Mouse (Mus musculus) urinary bladder, adult 2 months (tissue): Measurements from ENCODE around the gene Gm49339. TPM values are rescaled to one million over a fixed set of nuclear protein-coding genes. Genes with fewer than 3 reads are reported as not detected.
"Not testable (repeated sequence)": the region's sequence is repeated elsewhere in the genome, so short reads cannot be mapped to it uniquely, and the experiment has no call there.

ENCODE experiments used
- DNase-seq: peaks from one replicate; pipeline ENCODE4 v3.0.0; 2022; ENCODE audit warnings: low spot score
- polyA plus RNA-seq: library from polyadenylated mRNA; depleted of rRNA; stranded (reverse); fragments of >200 nt; gene quantifications from 2 replicates; pipeline ENCODE4 v1.2.3, GENCODE M21; 2012; rRNA removed

Gene Gm49339
- 5.4 and 8.1 TPM in 2 replicates for polyA plus RNA-seq

GRCm38 (mm10) chr10:51480397-51480796 lies at the start of gene Gm49339, which contains the start of gene Lilr4b:
Gene Gm49339, plus strand, starts transcription at chr10:51480612.
Gene Lilr4b, plus strand, starts transcription at chr10:51480632.
- DNase-seq: not testable (repeated sequence)

- no peak for DNase-seq
Measured at GRCm38 (mm10) chr10:51432940-51433339, 47.5 kb upstream of the Gm49339 start.

GRCm38 (mm10) chr10:51435684-51436083 lies 44.7 kb upstream of the Gm49339 start:
- no peak for DNase-seq

GRCm38 (mm10) chr10:51451610-51452009 lies 28.8 kb upstream of the Gm49339 start:
- DNase-seq: no peak

- no peak for DNase-seq
Measured at GRCm38 (mm10) chr10:51453616-51454298, 26.7 kb upstream of the Gm49339 start.

GRCm38 (mm10) chr10:51454365-51454764 lies 26.0 kb upstream of the Gm49339 start:
- DNase-seq: no peak

- DNase-seq: no peak
Measured at GRCm38 (mm10) chr10:51455762-51456161, 24.6 kb upstream of the Gm49339 start.

- DNase-seq: no peak
Measured at GRCm38 (mm10) chr10:51456369-51456768, 24.0 kb upstream of the Gm49339 start.

- not testable (repeated sequence) for DNase-seq
Measured at GRCm38 (mm10) chr10:51463800-51464199, 16.6 kb upstream of the Gm49339 start.

GRCm38 (mm10) chr10:51490691-51491090 lies 10.3 kb downstream of the Gm49339 start, which contains the start of gene Lilrb4a:
Gene Lilrb4a, plus strand, starts transcription at chr10:51490956.
- DNase-seq: not testable (repeated sequence)

GRCm38 (mm10) chr10:51520021-51520420 lies 39.6 kb downstream of the Gm49339 start:
- DNase-seq: no peak

- no peak for DNase-seq
Measured at GRCm38 (mm10) chr10:51521453-51521852, 41.0 kb downstream of the Gm49339 start.

GRCm38 (mm10) chr10:51526090-51526489 lies 45.7 kb downstream of the Gm49339 start:
- DNase-seq: no peak

GRCm38 (mm10) chr10:51526633-51527032 lies 46.2 kb downstream of the Gm49339 start:
- DNase-seq: no peak

- DNase-seq: no peak
Measured at GRCm38 (mm10) chr10:51528840-51529434, 48.5 kb downstream of the Gm49339 start.

- DNase-seq: no peak
Measured at GRCm38 (mm10) chr10:51529497-51529896, 49.1 kb downstream of the Gm49339 start.

- DNase-seq: no peak
Measured at GRCm38 (mm10) chr10:51530813-51531212, 50.4 kb downstream of the Gm49339 start.

Other genes starting within 250 kb of the Gm49339 start
- 10.4 and 12.4 TPM in 2 replicates for gene Lilr4b, start within 50 bp of the Gm49339 start, polyA plus RNA-seq
- 18.3 and 25.4 TPM in 2 replicates for gene Lilrb4a, start 10.3 kb downstream of the Gm49339 start, polyA plus RNA-seq
- 0.21 TPM in 1 of 2 replicates, not detected in the other for gene Fam162b, start 109.9 kb downstream of the Gm49339 start, polyA plus RNA-seq
- not detected in 2 replicates for gene Gprc6a, start 150.8 kb downstream of the Gm49339 start, polyA plus RNA-seq
- not detected in 2 replicates for gene Rfx6, start 197.1 kb downstream of the Gm49339 start, polyA plus RNA-seq